Mouse (Mus musculus) lung, postnatal 0 days (tissue): ENCODE measurements around the gene Foxk1.

Source experiments
- CTCF ChIP-seq: IDR thresholded peaks from 2 replicates; pipeline ENCODE4 v1.5.1; 2016; ENCODE audit warnings: antibody characterized with exemption, mild to moderate bottlenecking
- EP300 ChIP-seq: IDR thresholded peaks from 2 replicates; pipeline ENCODE4 v1.6.1; 2016; ENCODE audit warnings: antibody characterized with exemption, mild to moderate bottlenecking, control low read depth

- TF ChIP-seq EP300 (no peak), CTCF (no peak)
Measured at GRCm38 (mm10) chr5:142413723-142414445, 12.6 kb downstream of the Foxk1 start.
